Mouse (Mus musculus) adrenal gland, postnatal 4 days (tissue): ENCODE data around the gene Acta1. TPM values are rescaled to one million over a fixed set of nuclear protein-coding genes. Genes with fewer than 3 reads are reported as not detected.

ENCODE experiments used
- DNase-seq, 2 experiments: peaks; one replicate each; pipeline ENCODE4 v3.0.0; 2021 to 2022; ENCODE audit warnings: low spot score in 2 of 2, mixed read lengths in 2 of 2
- long read RNA-seq, 2 experiments: library from polyadenylated mRNA; stranded (forward); transcript quantifications; one replicate each; pipeline ENCODE4 v2.0.0; 2021
- total RNA-seq, 2 experiments: library from RNA; stranded (reverse); gene quantifications; 2 replicates each; pipeline ENCODE4 v1.2.3; 2021

The Acta1 gene
- 1,000 to 10,000 TPM in 1 of 2 experiments, 100 to 1,000 TPM in 1; 358 to 1,099 TPM for total RNA-seq
- long read RNA-seq, experiment 1, transcript Acta1-201 (7 exons, 1,446 nt), result major isoform, 1,025 of 1,130 reads
- long read RNA-seq, experiment 1, partial matches to known transcripts, result 90 of 1,130 reads
- long read RNA-seq, experiment 1, other reads (novel, unspliced or antisense), result 15 of 1,130 reads
- long read RNA-seq, experiment 2, transcript Acta1-201 (7 exons, 1,446 nt), result major isoform, 483 of 548 reads
- long read RNA-seq, experiment 2, partial matches to known transcripts, result 37 of 548 reads
- long read RNA-seq, experiment 2, other reads (novel, unspliced or antisense), result 28 of 548 reads

DNA sequence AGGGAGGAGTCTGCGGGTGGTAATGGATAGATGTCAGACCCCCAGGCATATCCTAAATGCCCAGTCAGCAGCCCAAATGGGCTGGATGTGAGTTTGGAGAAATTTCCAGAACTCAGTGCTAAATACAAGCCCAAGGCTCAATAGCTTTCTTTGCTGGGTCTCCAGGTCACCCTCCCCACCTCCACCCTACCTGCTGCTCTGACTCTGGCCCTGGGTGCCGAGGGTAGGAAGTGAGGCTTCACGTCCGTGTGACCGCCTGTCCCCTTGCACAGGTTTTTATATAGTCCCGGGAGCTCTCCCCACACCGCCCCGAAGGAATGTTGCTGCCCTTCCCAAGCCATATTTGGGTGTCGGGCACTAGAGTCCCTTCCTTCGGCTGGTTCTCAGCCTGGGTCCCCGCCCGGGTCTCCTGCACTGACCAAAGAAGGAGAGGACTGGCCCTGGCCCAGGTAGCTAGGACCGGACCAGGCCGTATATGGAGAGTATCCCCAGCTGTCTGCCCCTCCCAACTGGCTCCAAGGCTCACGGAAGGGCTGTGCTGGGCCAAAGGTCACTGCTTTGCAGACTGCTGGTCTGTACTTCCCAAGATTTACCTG is at the start of gene Acta1:
Gene Acta1, minus strand, starts transcription at position 250 of the 596 bp plus-strand sequence.
- DNase-seq, result no peak

DNA sequence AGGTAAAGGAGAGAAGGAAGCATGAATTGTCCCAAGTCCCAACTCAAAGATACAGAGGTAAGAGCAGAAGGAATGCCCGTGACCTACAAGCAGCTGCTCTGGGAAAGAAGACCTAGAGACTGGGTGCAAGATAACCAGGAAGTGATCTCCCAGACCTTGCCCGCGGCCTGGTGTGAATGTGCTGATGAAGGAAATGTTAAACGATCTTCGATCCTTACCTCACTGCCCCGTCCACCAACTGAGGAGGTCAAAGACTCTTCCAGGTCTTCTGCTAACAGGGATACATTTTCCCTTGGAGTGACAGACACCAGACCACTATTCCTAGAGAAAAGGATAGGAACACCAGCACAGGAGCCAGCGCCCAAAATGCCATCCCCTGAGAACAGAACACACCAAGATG is 34.5 kb upstream of the Acta1 start:
- DNase-seq, result no peak

DNA sequence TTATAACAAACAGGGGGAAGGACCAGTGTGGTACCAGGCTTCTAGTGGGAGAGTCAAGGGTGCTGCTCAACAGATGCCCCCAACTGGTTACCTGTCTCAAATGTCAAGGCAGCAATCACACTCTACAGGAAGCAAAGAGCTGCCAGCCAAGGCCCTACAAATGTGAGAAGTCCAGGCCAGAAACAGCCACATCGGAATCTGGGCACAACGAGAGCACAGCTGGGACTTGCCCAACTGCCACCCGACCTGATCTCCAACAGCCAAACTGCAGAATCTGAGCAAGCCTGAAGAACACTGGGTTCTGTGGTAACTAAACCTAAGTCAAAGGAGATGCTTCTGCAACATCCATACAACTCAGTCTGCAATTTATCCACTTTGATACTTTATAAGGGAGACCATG is 31.1 kb upstream of the Acta1 start:
- DNase-seq, result no peak

DNA sequence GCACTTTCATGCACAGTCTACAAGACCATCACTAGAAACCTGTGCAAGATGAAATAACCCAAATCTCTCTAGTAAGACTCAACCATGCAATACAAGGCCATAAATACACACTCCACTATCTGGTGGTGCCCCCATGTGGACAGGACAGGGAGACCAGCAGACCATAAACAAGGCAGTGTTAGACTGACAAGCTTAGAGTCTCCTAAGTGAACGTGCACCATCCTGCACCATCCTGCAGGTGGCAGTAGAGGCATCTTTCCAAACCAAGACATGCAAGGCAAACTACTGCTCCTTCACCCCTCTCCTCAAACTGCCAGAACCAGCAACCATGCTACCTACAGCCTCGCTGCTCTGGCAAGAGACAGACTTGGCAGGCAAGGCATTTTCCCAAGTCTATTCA is 30.2 kb upstream of the Acta1 start:
- DNase-seq, result peak; percentile 40 to 75

DNA sequence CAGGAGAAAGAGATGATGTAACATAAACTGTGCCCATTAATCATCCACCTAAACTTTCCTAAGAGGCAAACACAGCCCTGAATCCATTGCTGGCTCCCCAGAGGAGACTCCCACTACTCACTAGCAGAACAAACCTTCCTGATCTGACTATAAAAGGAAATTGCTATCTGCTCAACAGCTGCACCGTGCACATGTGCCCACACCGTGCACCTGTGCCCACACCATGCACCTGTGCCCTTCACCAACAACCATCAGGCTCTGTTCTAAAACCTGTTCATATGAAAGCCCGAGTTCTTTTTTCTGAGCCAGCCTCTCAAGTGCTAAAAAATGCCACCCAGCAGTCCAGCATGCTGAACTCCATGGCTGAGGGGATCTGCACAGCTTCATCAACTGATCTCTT is 20.1 kb upstream of the Acta1 start:
- DNase-seq, result no peak

DNA sequence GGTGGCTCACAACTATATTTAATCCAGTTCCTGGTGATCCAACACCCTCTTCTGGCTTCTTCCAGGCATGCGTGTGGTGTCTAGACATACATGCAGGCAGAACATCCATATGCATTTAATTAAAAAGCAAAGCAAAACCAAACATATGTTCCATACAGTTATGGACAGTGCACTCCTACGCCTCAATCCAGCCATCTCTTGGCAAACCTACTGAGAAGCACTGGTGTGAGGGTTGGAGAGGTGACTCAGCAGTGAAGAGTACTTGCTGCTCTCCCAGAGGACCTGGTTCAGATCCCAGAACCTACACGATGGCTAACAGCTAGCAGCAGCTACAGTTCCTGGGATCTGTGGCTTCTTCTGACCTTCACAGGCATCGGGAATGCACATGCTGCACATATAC is 17.7 kb upstream of the Acta1 start:
- no peak for DNase-seq

DNA sequence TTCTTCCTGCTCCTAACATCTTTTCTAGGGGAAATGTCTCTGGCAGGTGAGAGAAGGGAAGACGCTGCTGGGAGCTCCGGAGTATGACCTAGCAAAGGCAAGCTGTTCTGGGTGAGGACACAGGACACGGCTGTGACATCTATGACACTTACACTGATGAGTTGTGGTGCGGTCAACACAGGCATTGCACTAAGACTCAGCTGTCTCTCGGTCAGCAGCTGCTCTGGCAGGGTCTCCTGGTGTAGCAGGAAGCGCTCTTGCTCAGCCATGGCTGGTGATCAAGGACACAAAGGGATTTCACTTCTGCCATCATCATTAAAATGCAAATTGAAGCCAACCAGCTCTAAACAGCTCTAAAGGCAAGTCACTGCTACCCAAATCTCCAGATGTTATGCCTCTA is 13.1 kb upstream of the Acta1 start:
- no peak for DNase-seq

DNA sequence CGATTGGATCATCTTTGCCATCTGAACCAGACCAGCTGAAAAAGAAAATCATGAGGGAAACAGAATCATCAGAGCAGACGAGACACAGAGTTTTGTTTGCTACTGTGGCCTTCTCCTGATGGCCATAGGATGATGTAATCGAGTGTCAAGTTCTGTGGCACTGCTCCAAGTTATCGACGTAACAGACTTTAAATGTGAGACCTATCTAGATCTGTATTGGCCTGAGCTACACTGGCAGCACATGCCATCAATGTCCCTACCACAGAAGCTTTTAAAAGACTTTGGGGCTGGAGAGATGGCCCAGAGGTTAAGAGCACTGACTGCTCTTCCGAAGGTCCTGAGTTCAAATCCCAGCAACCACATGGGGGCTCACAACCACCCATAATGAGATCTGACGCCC is 8.1 kb upstream of the Acta1 start:
- no peak for DNase-seq

DNA sequence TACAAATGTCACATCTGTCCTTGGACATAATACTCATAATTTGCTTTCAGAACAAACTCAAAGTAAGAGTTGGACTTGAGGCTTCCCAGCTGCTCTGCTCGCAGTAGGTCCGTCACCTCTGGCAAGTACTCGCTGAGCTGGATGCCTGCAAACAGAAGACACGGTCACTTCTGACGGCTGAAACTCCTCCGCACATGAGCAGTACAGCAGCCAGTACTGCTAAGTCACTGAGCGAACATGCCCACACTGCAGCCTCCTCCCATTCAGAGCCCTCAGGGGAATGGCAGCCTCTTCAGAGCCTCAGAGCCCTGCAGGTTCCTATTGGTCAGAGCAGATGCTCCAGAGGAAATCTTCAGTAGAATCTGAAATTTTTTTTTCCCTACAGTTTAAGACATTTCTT is 4.8 kb upstream of the Acta1 start:
- DNase-seq, result no peak

DNA sequence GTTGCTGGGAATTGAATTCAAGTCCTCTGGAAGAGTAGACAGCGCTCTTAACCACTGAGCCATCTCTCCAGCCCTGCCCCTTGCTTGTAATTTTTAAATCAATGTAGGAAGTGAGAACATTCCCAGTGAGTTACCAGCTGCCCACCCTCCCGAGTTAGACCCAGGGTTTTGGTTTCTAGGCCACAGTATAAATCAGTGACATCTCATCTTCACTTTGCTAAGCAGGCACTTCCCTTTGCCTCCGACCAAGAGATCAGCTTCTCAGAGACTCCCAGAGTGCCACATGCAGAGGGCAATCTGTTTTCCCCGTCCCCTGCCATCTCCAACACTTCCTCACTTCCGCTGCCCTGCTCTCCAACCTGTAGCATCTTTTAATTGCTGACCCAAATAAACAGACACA is 4.0 kb upstream of the Acta1 start:
- DNase-seq, result no peak

DNA sequence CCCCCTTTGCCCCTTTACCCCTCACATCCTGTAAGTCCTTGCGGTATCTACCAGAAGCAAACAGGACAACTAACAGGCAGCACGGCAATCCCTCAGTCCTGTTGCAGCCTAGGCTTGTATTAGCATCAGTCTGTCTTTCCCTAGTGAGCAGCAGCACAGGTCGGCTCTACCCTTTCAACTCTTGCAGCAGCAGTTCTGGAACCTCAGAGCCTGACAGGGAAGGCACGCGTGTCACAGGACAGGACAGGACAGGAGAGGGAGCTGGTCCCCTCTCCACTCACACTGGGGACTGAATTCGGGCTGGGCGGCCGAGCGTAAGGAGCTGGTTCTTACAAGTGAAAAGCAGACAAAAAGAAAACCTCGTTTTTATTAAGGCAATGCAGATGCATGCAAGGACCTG is 2.2 kb upstream of the Acta1 start:
- DNase-seq, result no peak

DNA sequence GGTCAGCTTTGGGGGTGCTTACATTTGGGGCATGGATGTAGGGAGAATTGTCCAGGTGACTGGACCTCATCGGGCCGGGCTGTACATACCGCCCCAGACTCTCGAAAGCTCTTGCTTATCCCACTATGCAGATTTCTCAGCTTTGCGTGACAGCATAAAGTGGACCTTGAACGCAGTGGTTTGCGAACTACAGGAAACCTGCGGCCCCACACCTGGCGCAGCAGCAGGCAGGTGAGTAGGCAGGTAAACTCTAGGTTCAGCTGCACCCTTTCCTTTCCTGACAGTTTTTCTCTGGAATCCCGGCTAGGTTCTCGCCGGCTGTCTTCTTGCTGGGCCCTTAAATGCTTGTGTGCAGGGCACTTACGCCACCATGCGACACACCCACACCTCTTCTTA is 1.8 kb upstream of the Acta1 start:
- DNase-seq, result no peak

DNA sequence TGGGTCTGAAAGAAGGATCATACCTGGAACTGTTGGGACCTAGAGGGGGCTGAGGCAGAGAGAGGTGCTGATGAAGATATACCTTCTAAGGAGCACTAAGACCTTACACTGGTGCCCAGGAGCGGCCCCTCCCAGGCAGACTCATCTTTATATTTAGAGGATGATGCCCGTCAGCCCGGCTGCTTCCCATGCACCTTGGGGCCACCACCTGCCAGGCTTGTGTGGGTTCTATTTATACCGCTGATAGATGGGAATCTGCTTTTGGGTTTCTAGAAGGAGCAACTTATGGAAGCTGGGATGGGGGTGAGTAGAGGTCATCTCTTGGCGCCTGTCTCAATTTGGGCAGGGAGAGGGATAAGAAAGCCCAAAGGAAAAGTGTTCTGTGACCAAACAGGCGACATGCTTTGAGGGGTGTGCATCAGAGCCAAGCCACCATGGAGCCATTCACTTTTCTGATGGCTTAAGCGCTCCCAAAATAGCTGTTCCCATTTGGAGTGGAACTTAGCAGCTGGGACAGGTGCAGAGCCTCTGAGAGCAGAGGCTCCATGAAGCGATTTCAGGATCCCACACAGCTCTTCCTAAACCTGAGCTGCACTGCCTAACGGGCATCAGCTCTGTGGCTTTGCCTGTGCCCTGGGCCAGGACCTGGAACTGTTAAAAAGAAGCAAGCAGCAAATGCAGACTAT is 1.3 kb upstream of the Acta1 start:
- DNase-seq, result no peak

DNA sequence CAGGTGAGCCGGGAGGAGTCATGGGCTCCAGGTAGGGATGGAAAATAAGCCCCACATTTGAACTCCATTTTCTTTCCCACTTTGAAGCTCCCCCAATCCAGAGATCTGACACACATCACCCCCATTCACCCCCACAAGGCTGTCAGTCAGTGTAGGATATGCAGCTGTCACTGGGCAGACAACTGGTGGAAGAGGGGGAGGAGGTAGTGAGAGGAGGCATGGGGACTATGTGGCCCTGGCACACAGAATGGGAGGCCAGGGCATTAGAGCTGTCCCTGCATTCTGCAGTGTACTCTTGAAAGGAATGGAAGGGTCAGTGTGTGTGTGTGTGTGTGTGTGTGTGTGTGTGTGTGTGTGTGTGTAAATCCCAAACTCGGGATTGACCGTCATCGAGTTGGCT is 679 bp upstream of the Acta1 start:
- DNase-seq, result no peak

DNA sequence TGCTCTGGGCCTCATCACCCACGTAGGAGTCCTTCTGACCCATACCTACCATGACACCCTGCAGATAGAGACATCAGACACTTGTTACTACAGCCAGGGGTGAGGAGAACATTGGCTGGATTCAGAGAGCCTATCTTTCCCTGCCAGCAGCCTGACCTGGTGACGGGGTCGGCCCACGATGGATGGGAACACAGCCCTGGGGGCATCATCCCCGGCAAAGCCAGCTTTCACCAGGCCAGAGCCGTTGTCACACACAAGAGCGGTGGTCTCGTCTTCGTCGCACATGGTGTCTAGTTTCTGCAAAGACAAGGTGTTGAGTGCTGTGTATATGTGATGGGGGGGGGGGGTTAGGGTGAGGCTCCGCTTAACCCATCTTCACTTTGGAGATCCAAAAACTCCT is 1.1 kb downstream of the Acta1 start:
- no peak for DNase-seq

DNA sequence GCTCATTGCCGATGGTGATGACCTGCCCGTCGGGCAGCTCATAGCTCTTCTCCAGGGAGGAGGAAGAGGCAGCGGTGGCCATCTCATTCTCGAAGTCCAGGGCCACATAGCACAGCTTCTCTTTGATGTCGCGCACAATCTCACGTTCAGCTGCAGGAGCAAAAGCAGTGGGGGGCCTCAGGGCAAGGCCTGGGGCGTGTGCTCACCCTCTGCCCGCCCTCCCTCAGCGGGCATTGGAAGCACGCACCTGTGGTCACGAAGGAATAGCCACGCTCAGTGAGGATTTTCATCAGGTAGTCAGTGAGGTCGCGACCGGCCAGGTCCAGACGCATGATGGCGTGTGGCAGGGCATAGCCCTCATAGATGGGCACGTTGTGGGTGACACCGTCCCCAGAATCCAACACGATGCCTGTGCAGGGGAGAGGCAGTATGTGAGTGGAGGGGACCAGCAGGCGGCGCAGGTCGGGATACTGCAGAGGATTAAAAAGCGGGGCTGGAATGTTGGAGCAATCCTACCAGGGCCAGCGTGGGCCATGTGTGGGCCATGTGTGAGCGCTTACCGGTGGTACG is 1.9 kb downstream of the Acta1 start:
- no peak for DNase-seq

DNA sequence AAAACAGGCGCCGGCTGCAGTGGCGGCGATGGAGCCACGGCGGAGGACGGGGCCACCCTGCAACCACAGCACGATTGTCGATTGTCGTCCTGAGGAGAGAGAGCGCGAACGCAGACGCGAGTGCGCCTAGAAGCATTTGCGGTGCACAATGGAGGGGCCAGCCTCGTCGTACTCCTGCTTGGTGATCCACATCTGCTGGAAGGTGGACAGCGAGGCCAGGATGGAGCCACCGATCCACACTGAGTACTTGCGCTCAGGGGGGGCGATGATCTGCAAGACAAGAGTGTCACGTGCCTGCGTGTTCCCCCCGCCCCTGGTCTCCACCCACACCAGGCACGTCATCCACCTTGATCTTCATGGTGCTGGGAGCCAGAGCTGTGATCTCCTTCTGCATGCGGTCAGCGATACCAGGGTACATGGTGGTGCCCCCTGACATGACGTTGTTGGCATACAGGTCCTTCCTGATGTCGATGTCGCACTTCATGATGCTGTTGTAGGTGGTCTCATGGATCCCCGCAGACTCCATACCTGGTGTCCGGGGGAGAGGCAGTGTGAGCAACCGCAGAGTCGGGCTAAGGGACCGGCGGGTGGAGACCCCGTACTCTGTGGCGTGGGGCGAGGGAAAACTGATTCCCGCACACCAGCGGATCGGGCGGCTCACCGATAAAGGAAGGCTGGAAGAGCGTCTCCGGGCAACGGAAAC is 2.5 kb downstream of the Acta1 start:
- no peak for DNase-seq

DNA sequence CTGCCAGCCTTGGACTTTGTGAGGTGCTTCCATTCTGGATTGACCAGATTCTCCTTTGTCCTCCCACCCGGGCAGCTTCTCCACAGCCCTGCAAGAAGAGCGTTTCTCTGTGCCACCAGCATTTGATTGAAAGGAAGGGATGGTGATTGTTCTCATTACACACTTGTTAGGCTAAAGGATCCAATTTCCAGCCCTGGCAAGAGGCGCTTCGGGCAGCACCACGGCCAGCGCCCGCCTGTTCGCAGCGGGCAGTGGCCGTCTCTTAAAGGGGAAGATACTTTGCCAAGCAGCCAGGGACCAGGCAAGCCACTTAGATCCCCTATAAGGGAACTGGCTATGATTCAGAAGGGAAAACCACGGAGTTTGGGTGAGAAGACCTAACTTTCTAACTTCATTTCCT is 3.3 kb downstream of the Acta1 start:
- peak; percentile 18 to 47 for DNase-seq

DNA sequence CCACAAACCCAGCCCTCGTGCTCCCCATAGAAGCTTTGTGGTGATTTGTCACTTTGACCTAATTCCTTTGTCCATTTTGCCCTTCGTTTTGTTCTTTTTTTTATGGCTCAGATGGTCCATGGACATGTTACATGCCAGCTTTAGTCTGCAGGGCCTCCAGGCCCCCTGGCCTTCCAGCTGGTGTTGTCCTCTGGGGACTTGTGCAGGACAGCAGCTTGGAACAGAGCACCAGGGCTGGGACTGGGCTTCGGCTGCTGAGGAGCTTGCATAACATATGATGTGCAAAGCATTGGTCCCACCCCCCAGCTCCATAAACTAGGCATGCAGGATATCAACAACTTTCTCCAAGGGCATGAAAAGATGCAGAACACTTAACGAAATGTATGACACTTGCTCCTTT is 4.8 kb downstream of the Acta1 start:
- DNase-seq, result no peak

DNA sequence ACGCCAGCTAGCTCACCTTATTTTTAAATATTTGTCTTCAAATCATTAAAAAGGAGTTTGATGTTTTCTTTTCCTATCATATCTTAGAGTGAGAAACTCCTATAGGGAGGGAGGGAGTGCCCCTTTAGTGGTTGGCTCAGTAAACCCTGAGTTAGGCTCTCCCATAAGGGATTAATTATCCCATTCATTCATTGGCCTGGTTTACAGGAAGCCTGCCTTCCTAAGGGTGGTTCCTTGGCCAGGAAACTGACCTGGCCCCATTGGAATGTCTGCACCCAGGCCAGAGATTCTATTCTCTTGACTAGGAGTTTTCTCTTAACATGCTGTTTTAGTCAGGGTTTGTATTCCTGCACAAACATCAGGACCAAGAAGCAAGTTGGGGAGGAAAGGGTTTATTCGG is 6.6 kb downstream of the Acta1 start:
- DNase-seq, result no peak

DNA sequence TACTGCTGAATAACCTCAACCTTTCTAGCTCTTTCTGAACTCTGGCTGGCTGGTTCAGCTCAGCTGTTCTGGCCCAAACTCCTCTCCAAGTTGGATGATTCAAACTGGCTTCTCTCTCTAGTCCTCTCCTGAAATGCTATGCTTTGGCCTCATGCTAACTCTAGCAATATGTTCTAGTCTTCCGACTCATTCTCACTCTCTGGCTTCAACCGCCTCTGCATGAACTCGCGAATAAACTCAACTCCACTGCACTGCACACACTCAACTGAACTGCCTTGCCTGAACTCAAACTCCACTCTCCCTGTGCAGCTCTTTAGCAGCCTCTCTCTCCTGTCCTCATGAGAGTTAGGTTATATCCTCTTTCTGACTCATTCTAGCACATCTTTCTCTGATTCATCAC is 7.4 kb downstream of the Acta1 start:
- DNase-seq, result no peak
